Mouse (Mus musculus): Measurements from ENCODE around the gene Nubp1. TPM values are rescaled to one million over a fixed set of nuclear protein-coding genes. Genes with fewer than 3 reads are reported as not detected.

Gene Nubp1
- polyA plus RNA-seq, 1 experiment from 2014 or later, result 46.3 TPM

DNA sequence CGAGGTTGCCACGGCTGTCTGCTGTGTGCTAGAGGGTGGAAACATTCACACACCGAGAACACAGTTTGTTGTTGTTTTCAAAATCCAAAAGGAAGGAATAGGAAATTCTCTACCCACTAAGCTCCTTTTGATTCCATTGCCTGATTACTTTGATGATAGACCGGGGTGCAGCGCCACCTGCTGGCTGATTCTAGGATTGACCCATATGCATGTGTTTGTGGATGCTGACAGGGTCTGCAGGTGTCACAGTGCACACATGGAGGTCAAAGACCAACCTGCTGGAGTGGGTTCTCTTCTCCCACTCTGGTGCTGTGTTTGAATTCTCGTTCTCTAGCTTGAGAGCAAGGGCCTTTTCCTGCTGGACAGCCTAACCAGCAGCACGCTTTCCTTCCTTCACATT, 12.6 kb upstream of the Nubp1 start:
- peaks cover 3% of the 10 kb centered on the region; the same call in 1 of the 2 replicates for H3K27me3 ChIP-seq (replicated peaks; ENCODE audit: control insufficient read depth, insufficient read depth, low read length)
- H3K4me1 ChIP-seq (ENCODE audit: control insufficient read depth, insufficient read depth, low read depth, low read length), result peaks cover 8% of the 10 kb centered on the region
- no peak overlapping the region for H3K27ac ChIP-seq (ENCODE audit: low read depth, low read length)
- H3K9me3 ChIP-seq (ENCODE audit: control insufficient read depth, low read length), result no peaks in the 10 kb centered on the region
- WGBS, result 26% methylated on average over 7 of the region's 7 CpGs
- ATAC-seq, result 0 out of 2 replicates have a peak, but pooled peaks have one; percentile 24
- H3K9ac ChIP-seq (ENCODE audit: low read depth, low read length), result no peak overlapping the region
- no peaks in the 10 kb centered on the region for H3K36me3 ChIP-seq (ENCODE audit: control insufficient read depth, insufficient read depth, low read length)
- H3K4me3 ChIP-seq (ENCODE audit: low read length), result no peak overlapping the region
- H3K4me2 ChIP-seq (ENCODE audit: low read length), result no peak overlapping the region

GRCm38 (mm10) chr16:10415976-10416375, 4.2 kb downstream of the Nubp1 start:
- ATAC-seq, result no peak
- Histone ChIP-seq H3K4me3 (ENCODE audit: low read length) (no peak overlapping the region), H3K27me3 (replicated peaks; ENCODE audit: control insufficient read depth, insufficient read depth, low read length) (no peaks in the 10 kb centered on the region), H3K27ac (ENCODE audit: low read depth, low read length) (no peak overlapping the region), H3K4me1 (ENCODE audit: control insufficient read depth, insufficient read depth, low read depth, low read length) (peaks cover 9% of the 10 kb centered on the region), H3K36me3 (ENCODE audit: control insufficient read depth, insufficient read depth, low read length) (peaks cover 23% of the 10 kb centered on the region), H3K9ac (ENCODE audit: low read depth, low read length) (no peak overlapping the region), H3K4me2 (ENCODE audit: low read length) (no peak overlapping the region), H3K9me3 (ENCODE audit: control insufficient read depth, low read length) (no peaks in the 10 kb centered on the region)
- WGBS, result 61% methylated on average over 6 of the region's 6 CpGs

DNA sequence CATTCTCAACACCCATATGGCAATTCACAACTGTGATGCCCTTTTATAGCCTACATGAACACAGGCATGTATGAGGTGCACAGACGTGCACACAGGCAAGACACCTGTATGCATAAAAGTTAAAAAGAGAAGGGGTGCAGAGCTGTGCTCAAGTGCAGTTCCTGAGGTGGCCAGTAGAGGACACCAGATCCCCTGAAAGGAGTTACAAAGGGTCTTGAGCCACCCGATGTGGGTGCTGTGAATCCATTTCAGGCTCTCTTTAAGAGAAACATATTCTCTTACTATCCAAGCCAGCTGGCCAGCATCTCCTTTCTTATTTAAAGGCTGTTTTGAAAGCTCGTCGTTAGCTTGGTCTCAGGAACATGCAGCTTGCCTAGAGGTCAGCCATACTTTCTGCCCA, 5.1 kb downstream of the Nubp1 start:
- Histone ChIP-seq H3K36me3 (ENCODE audit: control insufficient read depth, insufficient read depth, low read length) (peaks cover 31% of the 10 kb centered on the region), H3K4me3 (ENCODE audit: low read length) (no peak overlapping the region), H3K4me1 (ENCODE audit: control insufficient read depth, insufficient read depth, low read depth, low read length) (peaks cover 5% of the 10 kb centered on the region; the same call in 1 of the 2 replicates), H3K27me3 (replicated peaks; ENCODE audit: control insufficient read depth, insufficient read depth, low read length) (no peaks in the 10 kb centered on the region), H3K9me3 (ENCODE audit: control insufficient read depth, low read length) (no peaks in the 10 kb centered on the region), H3K4me2 (ENCODE audit: low read length) (no peak overlapping the region), H3K9ac (ENCODE audit: low read depth, low read length) (no peak overlapping the region), H3K27ac (ENCODE audit: low read depth, low read length) (no peak overlapping the region)
- ATAC-seq, result no peak
- WGBS, result 91% methylated on average over 4 of the region's 4 CpGs

GRCm38 (mm10) chr16:10417723-10418259, 6.0 kb downstream of the Nubp1 start:
- Histone ChIP-seq H3K9ac (ENCODE audit: low read depth, low read length) (no peak overlapping the region), H3K4me1 (ENCODE audit: control insufficient read depth, insufficient read depth, low read depth, low read length) (peaks cover under 1% of the 10 kb centered on the region; the same call in 1 of the 2 replicates), H3K27me3 (replicated peaks; ENCODE audit: control insufficient read depth, insufficient read depth, low read length) (no peaks in the 10 kb centered on the region), H3K4me3 (ENCODE audit: low read length) (no peak overlapping the region), H3K4me2 (ENCODE audit: low read length) (no peak overlapping the region), H3K36me3 (ENCODE audit: control insufficient read depth, insufficient read depth, low read length) (peaks cover 36% of the 10 kb centered on the region), H3K9me3 (ENCODE audit: control insufficient read depth, low read length) (no peaks in the 10 kb centered on the region), H3K27ac (ENCODE audit: low read depth, low read length) (no peak overlapping the region)
- no peak for ATAC-seq
- 97% methylated on average over 9 of the region's 9 CpGs for WGBS

DNA sequence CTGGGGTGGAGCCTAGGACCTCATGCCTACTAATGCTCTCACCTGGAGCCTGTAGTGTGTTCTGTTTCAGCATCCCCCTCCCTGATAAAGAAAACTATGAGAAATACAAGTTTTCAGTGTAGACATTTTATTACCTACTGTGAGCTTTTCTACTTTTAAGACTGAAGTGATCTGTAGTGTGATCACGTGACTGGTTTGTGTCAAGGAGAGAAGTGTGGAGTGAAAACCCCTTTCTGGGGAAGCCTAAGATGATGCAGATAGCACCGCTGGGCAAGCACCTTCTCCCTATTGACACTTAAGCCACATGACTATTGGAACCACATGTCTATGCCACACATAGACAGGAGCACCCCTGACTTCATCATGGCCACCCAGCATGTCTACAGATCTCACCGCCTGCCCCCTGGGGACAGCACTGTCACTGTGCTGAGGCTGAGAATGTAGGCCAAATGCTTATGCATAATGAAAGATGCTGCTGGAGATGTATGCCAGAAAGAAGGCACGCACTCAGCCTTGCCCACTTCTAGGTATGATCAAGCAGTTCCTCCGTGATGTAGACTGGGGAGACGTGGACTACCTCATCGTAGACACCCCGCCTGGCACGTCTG, 8.8 kb downstream of the Nubp1 start:
- no peak overlapping the region for H3K9ac ChIP-seq (ENCODE audit: low read depth, low read length)
- peaks cover 58% of the 10 kb centered on the region for H3K36me3 ChIP-seq (ENCODE audit: control insufficient read depth, insufficient read depth, low read length)
- H3K9me3 ChIP-seq (ENCODE audit: control insufficient read depth, low read length), result no peaks in the 10 kb centered on the region
- H3K27ac ChIP-seq (ENCODE audit: low read depth, low read length), result no peak overlapping the region
- no peaks in the 10 kb centered on the region for H3K4me1 ChIP-seq (ENCODE audit: control insufficient read depth, insufficient read depth, low read depth, low read length)
- WGBS, result 92% methylated on average over 9 of the region's 9 CpGs
- no peak overlapping the region for H3K4me3 ChIP-seq (ENCODE audit: low read length)
- no peaks in the 10 kb centered on the region for H3K27me3 ChIP-seq (replicated peaks; ENCODE audit: control insufficient read depth, insufficient read depth, low read length)
- ATAC-seq, result no peak
- no peak overlapping the region for H3K4me2 ChIP-seq (ENCODE audit: low read length)

GRCm38 (mm10) chr16:10431911-10432310, 20.2 kb downstream of the Nubp1 start:
- Histone ChIP-seq H3K9me3 (ENCODE audit: control insufficient read depth, low read length) (no peaks in the 10 kb centered on the region), H3K36me3 (ENCODE audit: control insufficient read depth, insufficient read depth, low read length) (no peaks in the 10 kb centered on the region), H3K27ac (ENCODE audit: low read depth, low read length) (no peak overlapping the region), H3K27me3 (replicated peaks; ENCODE audit: control insufficient read depth, insufficient read depth, low read length) (no peaks in the 10 kb centered on the region), H3K4me2 (ENCODE audit: low read length) (no peak overlapping the region), H3K9ac (ENCODE audit: low read depth, low read length) (no peak overlapping the region), H3K4me1 (ENCODE audit: control insufficient read depth, insufficient read depth, low read depth, low read length) (no peaks in the 10 kb centered on the region), H3K4me3 (ENCODE audit: low read length) (no peak overlapping the region)
- 85% methylated on average over 1 of the region's 1 CpGs for WGBS
- ATAC-seq, result no peak

GRCm38 (mm10) chr16:10432387-10432786, 20.6 kb downstream of the Nubp1 start:
- Histone ChIP-seq H3K9ac (ENCODE audit: low read depth, low read length) (no peak overlapping the region), H3K9me3 (ENCODE audit: control insufficient read depth, low read length) (no peaks in the 10 kb centered on the region), H3K27me3 (replicated peaks; ENCODE audit: control insufficient read depth, insufficient read depth, low read length) (no peaks in the 10 kb centered on the region), H3K27ac (ENCODE audit: low read depth, low read length) (no peak overlapping the region), H3K4me1 (ENCODE audit: control insufficient read depth, insufficient read depth, low read depth, low read length) (no peaks in the 10 kb centered on the region), H3K4me2 (ENCODE audit: low read length) (no peak overlapping the region), H3K36me3 (ENCODE audit: control insufficient read depth, insufficient read depth, low read length) (no peaks in the 10 kb centered on the region), H3K4me3 (ENCODE audit: low read length) (no peak overlapping the region)
- 88% methylated on average over 4 of the region's 4 CpGs for WGBS
- ATAC-seq, result no peak

DNA sequence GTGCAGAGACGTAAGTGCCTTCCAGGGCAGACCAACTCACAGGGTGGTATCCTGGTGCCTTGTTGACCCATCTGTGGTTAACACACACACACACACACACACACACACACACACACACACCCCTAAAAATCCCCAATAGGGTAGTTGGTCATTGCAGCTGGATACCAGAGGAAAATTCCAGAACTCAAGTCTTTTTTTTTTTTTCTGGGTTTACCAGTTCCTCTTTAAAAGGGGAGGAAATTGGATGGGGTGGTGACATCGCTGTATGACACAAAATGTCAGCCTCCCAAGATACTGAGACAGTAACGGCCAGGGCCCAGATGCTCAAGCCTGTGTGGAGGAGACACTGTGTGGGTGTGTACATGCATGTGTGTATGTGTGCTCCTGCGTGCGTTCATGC, 21.6 kb downstream of the Nubp1 start:
- Histone ChIP-seq H3K27me3 (replicated peaks; ENCODE audit: control insufficient read depth, insufficient read depth, low read length) (no peaks in the 10 kb centered on the region), H3K4me2 (ENCODE audit: low read length) (no peak overlapping the region), H3K9me3 (ENCODE audit: control insufficient read depth, low read length) (no peaks in the 10 kb centered on the region), H3K9ac (ENCODE audit: low read depth, low read length) (no peak overlapping the region), H3K27ac (ENCODE audit: low read depth, low read length) (no peak overlapping the region), H3K4me1 (ENCODE audit: control insufficient read depth, insufficient read depth, low read depth, low read length) (no peaks in the 10 kb centered on the region), H3K36me3 (ENCODE audit: control insufficient read depth, insufficient read depth, low read length) (peaks cover 2% of the 10 kb centered on the region; the same call in 1 of the 2 replicates), H3K4me3 (ENCODE audit: low read length) (no peak overlapping the region)
- ATAC-seq, result no peak
- WGBS, result 88% methylated on average over 5 of the region's 5 CpGs

- Histone ChIP-seq H3K4me3 (ENCODE audit: low read length) (no peak overlapping the region), H3K27me3 (replicated peaks; ENCODE audit: control insufficient read depth, insufficient read depth, low read length) (no peaks in the 10 kb centered on the region), H3K27ac (ENCODE audit: low read depth, low read length) (no peak overlapping the region), H3K9ac (ENCODE audit: low read depth, low read length) (no peak overlapping the region), H3K4me2 (ENCODE audit: low read length) (no peak overlapping the region), H3K36me3 (ENCODE audit: control insufficient read depth, insufficient read depth, low read length) (peaks cover 5% of the 10 kb centered on the region; the same call in 1 of the 2 replicates), H3K9me3 (ENCODE audit: control insufficient read depth, low read length) (no peaks in the 10 kb centered on the region), H3K4me1 (ENCODE audit: control insufficient read depth, insufficient read depth, low read depth, low read length) (no peaks in the 10 kb centered on the region)
- ATAC-seq, result no peak
- WGBS, result 84% methylated on average over 6 of the region's 6 CpGs
Observed at GRCm38 (mm10) chr16:10436166-10436565, 24.4 kb downstream of the Nubp1 start.

Data from hindbrain, embryonic 16.5 days (tissue).